Mouse (Mus musculus) lung, postnatal 4 days (tissue): ENCODE measurements around the gene Gm37419.

Experiments
- DNase-seq, 2 experiments: peaks; one replicate each; pipeline ENCODE4 v3.0.0; 2021

Gene Gm37419

GRCm38 (mm10) chr16:23997228-23997627 is 8.9 kb downstream of the Gm37419 start:
- DNase-seq, result no peak

- DNase-seq, result no peak
Observed at GRCm38 (mm10) chr16:23997912-23998311, 9.6 kb downstream of the Gm37419 start.

GRCm38 (mm10) chr16:24005928-24006327 is 17.6 kb downstream of the Gm37419 start:
- no peak for DNase-seq

GRCm38 (mm10) chr16:24009891-24010290 is 21.6 kb downstream of the Gm37419 start:
- DNase-seq, result no peak

GRCm38 (mm10) chr16:24011306-24011705 is 23.0 kb downstream of the Gm37419 start:
- DNase-seq, result no peak

GRCm38 (mm10) chr16:24012066-24012465 is 23.8 kb downstream of the Gm37419 start:
- no peak for DNase-seq

GRCm38 (mm10) chr16:24014378-24014777 is 26.1 kb downstream of the Gm37419 start:
- no peak for DNase-seq

GRCm38 (mm10) chr16:24016273-24016672 is 28.0 kb downstream of the Gm37419 start:
- DNase-seq, result no peak

- DNase-seq, result no peak
Observed at GRCm38 (mm10) chr16:24016742-24017141, 28.5 kb downstream of the Gm37419 start.

GRCm38 (mm10) chr16:24021722-24022121 is 33.4 kb downstream of the Gm37419 start:
- DNase-seq, result no peak

GRCm38 (mm10) chr16:24022605-24023004 is 34.3 kb downstream of the Gm37419 start:
- DNase-seq, result no peak

GRCm38 (mm10) chr16:24025442-24025841 is 37.2 kb downstream of the Gm37419 start:
- DNase-seq, result no peak

- DNase-seq, result no peak
Observed at GRCm38 (mm10) chr16:24029965-24030672, 41.8 kb downstream of the Gm37419 start.

- DNase-seq, result no peak
Observed at GRCm38 (mm10) chr16:24033259-24033658, 45.0 kb downstream of the Gm37419 start.

GRCm38 (mm10) chr16:24034450-24034849 is 46.2 kb downstream of the Gm37419 start:
- no peak for DNase-seq

GRCm38 (mm10) chr16:24035767-24036166 is 47.5 kb downstream of the Gm37419 start:
- no peak for DNase-seq

- no peak for DNase-seq
Observed at GRCm38 (mm10) chr16:24036398-24036797, 48.1 kb downstream of the Gm37419 start.
